Mouse (Mus musculus) MEL (cell line): Measurements from ENCODE around the gene Chd1l. TPM values are rescaled to one million over a fixed set of nuclear protein-coding genes. Genes with fewer than 3 reads are reported as not detected.

Experiments
- DNase-seq: peaks from one replicate; pipeline ENCODE4 v3.0.0; 2011; ENCODE audit warnings: low read depth, low spot score
- H3K27ac ChIP-seq: 2 replicates; pipeline ENCODE4 v1.5.1; 2012; ENCODE audit warnings: low read depth, mild to moderate bottlenecking, control low read depth, low read length, moderate library complexity; ENCODE audit not compliant: control insufficient read depth
- H3K27me3 ChIP-seq, 2 experiments: fragments of 150-350 bp in 1 of 2; sonication (generic) in 1 of 2; 2 replicates each; pipeline ENCODE4 v1.6.1; 2012; ENCODE audit warnings: low read length in 2 of 2, mild to moderate bottlenecking in 2 of 2, improper control_type of control experiment in 1 of 2, moderate library complexity in 1 of 2; ENCODE audit not compliant: insufficient read depth in 2 of 2, control insufficient read depth in 1 of 2
- H3K36me3 ChIP-seq, 2 experiments: 2 replicates each; pipeline ENCODE4 v1.6.1; 2012 to 2014; ENCODE audit warnings: low read length in 2 of 2, improper control_type of control experiment in 1 of 2, inconsistent platforms in 1 of 2, mild to moderate bottlenecking in 1 of 2; ENCODE audit not compliant: insufficient read depth in 2 of 2, control insufficient read depth in 1 of 2
- H3K4me1 ChIP-seq, 2 experiments: fragments of 150-350 bp in 1 of 2; sonication (generic) in 1 of 2; 2 replicates each; pipeline ENCODE4 v1.6.1; 2012; ENCODE audit warnings: low read length in 2 of 2, improper control_type of control experiment in 1 of 2, mild to moderate bottlenecking in 1 of 2; ENCODE audit not compliant: insufficient read depth in 2 of 2, control insufficient read depth in 1 of 2
- H3K4me3 ChIP-seq, 2 experiments: fragments of 150-350 bp in 1 of 2; sonication (generic) in 1 of 2; 2 replicates each; pipeline ENCODE4 v1.5.1; 2012; ENCODE audit warnings: low read depth in 2 of 2, low read length in 2 of 2, mild to moderate bottlenecking in 2 of 2, moderate library complexity in 2 of 2, control low read depth in 1 of 2, improper control_type of control experiment in 1 of 2; ENCODE audit not compliant: control insufficient read depth in 1 of 2, insufficient read depth in 1 of 2
- H3K79me2 ChIP-seq: 2 replicates; pipeline ENCODE4 v1.6.1; 2012; ENCODE audit warnings: mild to moderate bottlenecking, low read length, moderate library complexity; ENCODE audit not compliant: control insufficient read depth, poor library complexity, insufficient read depth
- H3K9ac ChIP-seq: 2 replicates; pipeline ENCODE4 v1.6.1; 2012; ENCODE audit warnings: low read depth, mild to moderate bottlenecking, control low read depth, low read length, moderate library complexity; ENCODE audit not compliant: control insufficient read depth, poor library complexity, severe bottlenecking
- H3K9me3 ChIP-seq: fragments of 150-350 bp; sonication (generic); replicated peaks from 2 replicates; pipeline ENCODE4 v1.6.1; 2012; ENCODE audit warnings: mild to moderate bottlenecking, low read length, improper control_type of control experiment, moderate library complexity; ENCODE audit not compliant: insufficient read depth
- BHLHE40 ChIP-seq: IDR thresholded peaks from 2 replicates; pipeline ENCODE4 v1.6.1; 2012; ENCODE audit warnings: low read depth, mild to moderate bottlenecking, inconsistent platforms, low read length, improper control_type of control experiment, borderline replicate concordance
- CHD2 ChIP-seq: IDR thresholded peaks from 2 replicates; pipeline ENCODE4 v1.6.1; 2011; ENCODE audit warnings: low read length, improper control_type of control experiment
- CTCF ChIP-seq, 3 experiments: IDR thresholded peaks in 2 of 3; conservative IDR thresholded peaks in 1 of 3; 2 replicates each; pipeline ENCODE4 v1.5.1; 2011 to 2012; ENCODE audit warnings: low read length in 3 of 3, low read depth in 2 of 3, mild to moderate bottlenecking in 2 of 3, improper control_type of control experiment in 1 of 3, inconsistent platforms in 1 of 3, mixed read lengths in 1 of 3, moderate library complexity in 1 of 3; ENCODE audit not compliant: control insufficient read depth in 1 of 3, insufficient read depth in 1 of 3, poor library complexity in 1 of 3, severe bottlenecking in 1 of 3
- ELF1 ChIP-seq: IDR thresholded peaks from 2 replicates; pipeline ENCODE4 v1.6.1; 2014; ENCODE audit warnings: low read depth, mild to moderate bottlenecking, inconsistent platforms, low read length, improper control_type of control experiment, moderate library complexity
- EP300 ChIP-seq, 2 experiments: IDR thresholded peaks; 2 replicates each; pipeline ENCODE4 v1.6.1; 2011; ENCODE audit warnings: improper control_type of control experiment in 2 of 2, low read length in 2 of 2, low read depth in 1 of 2, mild to moderate bottlenecking in 1 of 2
- ETS1 ChIP-seq: IDR thresholded peaks from 2 replicates; pipeline ENCODE4 v1.6.1; 2012; ENCODE audit warnings: low read depth, mild to moderate bottlenecking, inconsistent platforms, low read length, improper control_type of control experiment, moderate library complexity
- GABPA ChIP-seq: IDR thresholded peaks from 2 replicates; pipeline ENCODE4 v1.6.1; 2012; ENCODE audit warnings: low read depth, mild to moderate bottlenecking, inconsistent platforms, low read length, improper control_type of control experiment, moderate library complexity
- GATA1 ChIP-seq: IDR thresholded peaks from 2 replicates; pipeline ENCODE4 v1.6.1; 2011; ENCODE audit warnings: low read depth, low read length, improper control_type of control experiment
- HCFC1 ChIP-seq: IDR thresholded peaks from 2 replicates; pipeline ENCODE4 v1.6.1; 2012; ENCODE audit warnings: low read depth, mild to moderate bottlenecking, inconsistent platforms, low read length, improper control_type of control experiment, moderate library complexity
- JUND ChIP-seq: IDR thresholded peaks from 2 replicates; pipeline ENCODE4 v1.6.1; 2011; ENCODE audit warnings: low read depth, mild to moderate bottlenecking, improper control_type of control experiment, low read length
- KAT2A ChIP-seq: conservative IDR thresholded peaks from 2 replicates; pipeline ENCODE4 v1.6.1; 2012; ENCODE audit warnings: low read depth, low read length, improper control_type of control experiment, inconsistent platforms
- MAFK ChIP-seq: IDR thresholded peaks from 2 replicates; pipeline ENCODE4 v1.6.1; 2011; ENCODE audit warnings: low read depth, mild to moderate bottlenecking, low read length, improper control_type of control experiment, borderline replicate concordance
- MAX ChIP-seq: IDR thresholded peaks from 2 replicates; pipeline ENCODE4 v1.6.1; 2011; ENCODE audit warnings: low read length, improper control_type of control experiment
- MAZ ChIP-seq: IDR thresholded peaks from 2 replicates; pipeline ENCODE4 v1.6.1; 2012; ENCODE audit warnings: low read depth, mild to moderate bottlenecking, inconsistent platforms, low read length, improper control_type of control experiment
- MEF2A ChIP-seq: IDR thresholded peaks from 2 replicates; pipeline ENCODE4 v1.6.1; 2014; ENCODE audit warnings: low read depth, mild to moderate bottlenecking, inconsistent platforms, low read length, improper control_type of control experiment; ENCODE audit not compliant: poor library complexity, insufficient replicate concordance, severe bottlenecking; ENCODE audit errors: extremely low read depth
- MXI1 ChIP-seq: IDR thresholded peaks from 2 replicates; pipeline ENCODE4 v1.6.1; 2011; ENCODE audit warnings: mild to moderate bottlenecking, low read depth, low read length, improper control_type of control experiment
- MYB ChIP-seq: IDR thresholded peaks from 2 replicates; pipeline ENCODE4 v1.6.1; 2011; ENCODE audit warnings: mild to moderate bottlenecking, low read depth, low read length, improper control_type of control experiment
- MYC ChIP-seq: IDR thresholded peaks from 2 replicates; pipeline ENCODE4 v1.6.1; 2011; ENCODE audit warnings: low read depth, mild to moderate bottlenecking, low read length, improper control_type of control experiment, moderate library complexity
- NELFE ChIP-seq: IDR thresholded peaks from 2 replicates; pipeline ENCODE4 v1.6.1; 2011; ENCODE audit warnings: low read depth, low read length, improper control_type of control experiment
- POLR2AphosphoS2 ChIP-seq: IDR thresholded peaks from 2 replicates; pipeline ENCODE4 v1.6.1; 2011; ENCODE audit warnings: low read length, improper control_type of control experiment
- POLR2AphosphoS5 ChIP-seq: IDR thresholded peaks from 2 replicates; pipeline ENCODE4 v1.6.1; 2012; ENCODE audit warnings: low read depth, borderline replicate concordance, mild to moderate bottlenecking, inconsistent platforms, low read length, moderate library complexity, mixed read lengths
- RAD21 ChIP-seq: IDR thresholded peaks from 2 replicates; pipeline ENCODE4 v1.6.1; 2011; ENCODE audit warnings: mild to moderate bottlenecking, low read depth, low read length, improper control_type of control experiment
- RCOR1 ChIP-seq: IDR thresholded peaks from 2 replicates; pipeline ENCODE4 v1.6.1; 2012; ENCODE audit warnings: low read depth, mild to moderate bottlenecking, inconsistent platforms, low read length, improper control_type of control experiment
- SMC3 ChIP-seq: IDR thresholded peaks from 2 replicates; pipeline ENCODE4 v1.6.1; 2011; ENCODE audit warnings: low read depth, low read length, improper control_type of control experiment
- TAL1 ChIP-seq: IDR thresholded peaks from 2 replicates; pipeline ENCODE4 v1.6.1; 2012; ENCODE audit warnings: mild to moderate bottlenecking, inconsistent platforms, low read length, moderate library complexity, mixed read lengths
- TBP ChIP-seq: IDR thresholded peaks from 2 replicates; pipeline ENCODE4 v1.8.0; 2011; ENCODE audit warnings: low read depth, low read length, improper control_type of control experiment
- UBTF ChIP-seq: IDR thresholded peaks from 2 replicates; pipeline ENCODE4 v1.6.1; 2012; ENCODE audit warnings: low read depth, mild to moderate bottlenecking, inconsistent platforms, low read length, improper control_type of control experiment, moderate library complexity, borderline replicate concordance; ENCODE audit not compliant: insufficient read depth
- USF1 ChIP-seq: IDR thresholded peaks from 2 replicates; pipeline ENCODE4 v1.6.1; 2014; ENCODE audit warnings: low read depth, mild to moderate bottlenecking, inconsistent platforms, low read length, improper control_type of control experiment, moderate library complexity
- USF2 ChIP-seq, 2 experiments: IDR thresholded peaks; 2 replicates each; pipeline ENCODE4 v1.6.1; 2011 to 2012; ENCODE audit warnings: improper control_type of control experiment in 2 of 2, low read length in 2 of 2, borderline replicate concordance in 1 of 2, inconsistent platforms in 1 of 2, low read depth in 1 of 2, mild to moderate bottlenecking in 1 of 2; ENCODE audit not compliant: insufficient read depth in 1 of 2
- ZC3H11A ChIP-seq: IDR thresholded peaks from 2 replicates; pipeline ENCODE4 v1.6.1; 2012; ENCODE audit warnings: low read depth, mild to moderate bottlenecking, inconsistent platforms, low read length, improper control_type of control experiment
- ZKSCAN1 ChIP-seq: IDR thresholded peaks from 2 replicates; pipeline ENCODE4 v1.6.1; 2012; ENCODE audit warnings: low read depth, mild to moderate bottlenecking, inconsistent platforms, low read length, improper control_type of control experiment, moderate library complexity
- ZMIZ1 ChIP-seq: IDR thresholded peaks from 2 replicates; pipeline ENCODE4 v1.6.1; 2012; ENCODE audit warnings: low read depth, mild to moderate bottlenecking, inconsistent platforms, low read length, improper control_type of control experiment, moderate library complexity
- polyA plus RNA-seq, 2 experiments: library from polyadenylated mRNA; stranded (reverse) in 1 of 2; unstranded in 1 of 2; fragments of >175 nt in 1 of 2; fragments of >200 nt in 1 of 2; gene quantifications; 2 replicates each; pipeline versions ENCODE4 v1.2.1 to v1.2.4; 2012; ENCODE audit warnings: low replicate concordance in 2 of 2, low read depth in 1 of 2; ENCODE audit not compliant: insufficient read length in 2 of 2, insufficient read depth in 1 of 2, missing spikeins in 1 of 2
- total RNA-seq: library from RNA; depleted of rRNA; stranded (reverse); fragments of 300-350 nt; gene quantifications from 2 replicates; pipeline ENCODE4 v1.2.3, GENCODE M21; 2012

Gene Chd1l
- total and polyA plus RNA-seq, 3 experiments: 59.1 to 70.5 TPM; not detected in 1

DNA sequence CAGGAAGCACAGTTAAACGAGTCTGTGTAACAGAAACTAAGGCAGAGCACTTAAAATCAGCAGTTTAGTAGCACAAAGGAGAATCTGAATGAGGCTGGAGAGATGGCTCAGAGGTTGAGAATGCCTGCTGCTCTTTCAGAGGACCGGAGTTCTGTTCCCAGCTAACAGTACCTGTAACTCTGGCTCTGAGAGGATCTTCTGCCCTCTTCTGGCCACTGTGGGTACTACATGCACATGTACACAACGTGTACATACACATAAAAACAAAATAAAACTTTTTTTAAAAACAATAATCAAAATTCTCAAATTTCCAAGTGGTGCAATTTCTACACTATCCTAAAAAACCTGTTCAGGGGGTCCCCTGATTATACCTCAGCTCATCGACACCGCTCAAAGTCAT, 85.2 kb downstream of the Chd1l start:
- H3K9me3 ChIP-seq: no peaks in the 10 kb centered on the region
- H3K36me3 ChIP-seq: no peaks in the 10 kb centered on the region
- H3K4me1 ChIP-seq: no peaks in the 10 kb centered on the region
- H3K27ac ChIP-seq: no peak overlapping the region
- no peak overlapping the region for H3K9ac ChIP-seq
- TF ChIP-seq ETS1 (no peak), JUND (no peak), ZKSCAN1 (no peak), KAT2A (no peak), MAX (no peak), RAD21 (peak; percentile 86), UBTF (no peak), MAZ (no peak), MYB (no peak), POLR2AphosphoS5 (no peak), ZMIZ1 (no peak), ELF1 (no peak), MYC (peak; percentile 35; the same call in 1 of the 2 replicates), RCOR1 (no peak), TBP (no peak), SMC3 (peak; percentile 88), USF1 (no peak), CHD2 (no peak), NELFE (no peak), BHLHE40 (no peak), USF2 (IDR thresholded peaks at IDR 0.05; ENCODE audit: borderline replicate concordance in 1 of 2, insufficient read depth in 1 of 2, low read depth in 1 of 2, low read length in 2 of 2) (no peak), HCFC1 (no peak), CTCF (IDR thresholded peaks at IDR 0.05 in 2 of 3, conservative IDR thresholded peaks at IDR 0.05 in 1 of 3; ENCODE audit: control insufficient read depth in 1 of 3, insufficient read depth in 1 of 3, low read depth in 2 of 3, low read length in 3 of 3, poor library complexity in 1 of 3, severe bottlenecking in 1 of 3) (peak; percentile 76 to 93 (median 83)), ZC3H11A (peak; percentile 73), EP300 (IDR thresholded peaks at IDR 0.05; ENCODE audit: low read depth in 1 of 2, low read length in 2 of 2) (no peak), MEF2A (no peak), MAFK (no peak), GATA1 (no peak), MXI1 (no peak), TAL1 (no peak), POLR2AphosphoS2 (no peak), GABPA (no peak)
- H3K4me3 ChIP-seq: no peak overlapping the region
- no peaks in the 10 kb centered on the region for H3K79me2 ChIP-seq
- DNase-seq: peak; percentile 78
- H3K27me3 ChIP-seq: peaks cover 0 to 9% of the 10 kb centered on the region in 2 experiments; a peak in 2 of 4 replicates
